Mouse (Mus musculus) kidney, embryonic 16.5 days (tissue): ENCODE measurements around the gene Camk2b. TPM values are rescaled to one million over a fixed set of nuclear protein-coding genes. Genes with fewer than 3 reads are reported as not detected.
"Not testable (repeated sequence)": the region's sequence is repeated elsewhere in the genome, so short reads cannot be mapped to it uniquely, and the experiment has no call there.

Experiments
- ATAC-seq: fragments of 200-750 bp; cut with Nextera tagmentation; 2 replicates; pipeline ENCODE4 v1.8.0; 2017; ENCODE audit warnings: moderate TSS enrichment; ENCODE audit not compliant: low FRiP score, low TSS enrichment
- H3K27ac ChIP-seq: fragments of 300-500 bp; sonication (generic); 2 replicates; pipeline ENCODE4 v1.5.1; 2014; ENCODE audit warnings: low read length
- H3K27me3 ChIP-seq: fragments of 300-500 bp; sonication (generic); 2 replicates; pipeline ENCODE4 v1.6.1; 2014; ENCODE audit warnings: low read length, control low read depth, mixed read lengths; ENCODE audit not compliant: insufficient read depth
- H3K36me3 ChIP-seq: fragments of 300-500 bp; sonication (generic); 2 replicates; pipeline ENCODE4 v1.6.1; 2014; ENCODE audit warnings: low read length, control low read depth, mixed read lengths; ENCODE audit not compliant: insufficient read depth
- H3K4me1 ChIP-seq: fragments of 300-500 bp; sonication (generic); 2 replicates; pipeline ENCODE4 v1.6.1; 2014; ENCODE audit warnings: low read length, control low read depth, mixed read lengths; ENCODE audit not compliant: insufficient read depth
- H3K4me2 ChIP-seq: fragments of 300-500 bp; sonication (generic); replicated peaks from 2 replicates; pipeline ENCODE4 v1.6.1; 2014; ENCODE audit warnings: low read depth, low read length
- H3K4me3 ChIP-seq: fragments of 300-500 bp; sonication (generic); 2 replicates; pipeline ENCODE4 v1.5.1; 2014; ENCODE audit warnings: mild to moderate bottlenecking, low read length
- H3K9ac ChIP-seq: fragments of 300-500 bp; sonication (generic); replicated peaks from 2 replicates; pipeline ENCODE4 v1.6.1; 2014; ENCODE audit warnings: low read length
- H3K9me3 ChIP-seq: fragments of 300-500 bp; sonication (generic); 2 replicates; pipeline ENCODE4 v1.6.1; 2016; ENCODE audit warnings: low read length, control low read depth
- WGBS: fragments of 180-500 bp; shearing (Covaris S2); extraction: QIAGEN DNeasy Blood & Tissue Kit; methylation state at CpG from one replicate; pipeline ENCODE4 v1.1.7; 2014; 5-methylcytosine and 5-hydroxymethylcytosine counted together
- polyA plus RNA-seq: library from polyadenylated mRNA; unstranded; fragments of >200 nt; fragmentation: Nextera tagmentation; extraction: Ambion mirVana; gene quantifications from 2 replicates; pipeline ENCODE4 v1.2.1, GENCODE M21; 2015

Camk2b gene
- 3.4 and 4.1 TPM in 2 replicates for polyA plus RNA-seq

- H3K4me2 ChIP-seq = peak within 1 kb of the TSS; percentile 91
- WGBS = 8% methylated on average over 6 of the region's 6 CpGs
- peak within 1 kb of the TSS; percentile 62 for H3K4me3 ChIP-seq
- ATAC-seq = no peak
- H3K36me3 ChIP-seq = no peaks in the 10 kb centered on the region
- H3K9me3 ChIP-seq = no peaks in the 10 kb centered on the region
- peaks cover 18% of the 10 kb centered on the region for H3K4me1 ChIP-seq
- H3K27ac ChIP-seq = no peak within 1 kb of the TSS
- H3K27me3 ChIP-seq = peaks cover 64% of the 10 kb centered on the region
- peak within 1 kb of the TSS; percentile 63 for H3K9ac ChIP-seq
Measured at GRCm38 (mm10) chr11:6066176-6066575, at the start of gene Camk2b. Camk2b (minus strand) TSS chr11:6066362.

DNA sequence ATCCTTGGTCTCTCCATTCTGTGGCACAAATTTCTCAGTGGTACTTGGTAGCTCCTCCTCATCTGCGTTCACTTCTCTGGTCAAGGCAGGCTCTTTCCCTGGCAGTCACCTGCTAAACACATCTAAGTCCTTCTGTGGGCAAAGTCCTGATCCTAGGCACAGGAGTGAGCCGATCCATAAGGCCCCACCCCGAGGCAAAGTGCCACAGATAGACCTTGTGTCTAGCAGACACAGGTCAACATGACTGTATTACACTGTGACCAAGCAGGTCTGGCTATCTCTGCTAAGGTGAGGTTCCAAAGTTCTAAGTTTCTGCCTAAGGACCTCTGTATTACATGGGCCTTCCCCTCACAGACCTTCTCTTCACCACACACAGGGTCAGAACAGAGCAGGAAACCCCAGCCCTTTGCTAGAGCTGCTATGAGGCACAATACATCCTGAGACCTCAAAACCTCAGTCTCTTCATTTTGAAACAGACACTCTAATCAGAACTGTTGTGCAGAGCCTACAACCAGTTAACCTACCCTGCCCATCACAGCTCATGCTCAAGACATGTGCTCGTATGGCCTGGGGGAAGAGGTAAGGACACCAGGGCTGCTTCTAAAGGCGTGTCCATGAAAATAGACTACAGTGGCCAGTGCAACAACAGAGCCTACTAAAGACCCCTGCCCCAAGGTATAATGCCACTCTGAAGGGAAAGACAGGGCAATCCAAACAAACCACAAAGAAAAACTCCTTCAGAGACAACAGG lies 45.7 kb upstream of the Camk2b start:
- Histone ChIP-seq H3K27ac (no peak overlapping the region), H3K36me3 (peaks cover 31% of the 10 kb centered on the region), H3K4me1 (no peaks in the 10 kb centered on the region), H3K27me3 (no peaks in the 10 kb centered on the region), H3K9ac (no peak overlapping the region), H3K9me3 (no peaks in the 10 kb centered on the region), H3K4me3 (no peak overlapping the region), H3K4me2 (no peak overlapping the region)
- WGBS = 94% methylated on average over 5 of the region's 5 CpGs
- ATAC-seq = no peak

GRCm38 (mm10) chr11:6109990-6110389 lies 43.8 kb upstream of the Camk2b start:
- Histone ChIP-seq H3K4me1 (no peaks in the 10 kb centered on the region), H3K36me3 (peaks cover 42% of the 10 kb centered on the region), H3K4me2 (no peak overlapping the region), H3K9me3 (no peaks in the 10 kb centered on the region), H3K27ac (no peak overlapping the region), H3K9ac (no peak overlapping the region), H3K27me3 (no peaks in the 10 kb centered on the region), H3K4me3 (no peak overlapping the region)
- no peak for ATAC-seq

GRCm38 (mm10) chr11:6108296-6108695 lies 42.1 kb upstream of the Camk2b start:
- ATAC-seq = no peak
- Histone ChIP-seq H3K9me3 (no peaks in the 10 kb centered on the region), H3K27ac (no peak overlapping the region), H3K4me2 (no peak overlapping the region), H3K4me3 (no peak overlapping the region), H3K9ac (no peak overlapping the region), H3K27me3 (no peaks in the 10 kb centered on the region), H3K4me1 (no peaks in the 10 kb centered on the region), H3K36me3 (peaks cover 42% of the 10 kb centered on the region)
- 95% methylated on average over 5 of the region's 5 CpGs for WGBS

DNA sequence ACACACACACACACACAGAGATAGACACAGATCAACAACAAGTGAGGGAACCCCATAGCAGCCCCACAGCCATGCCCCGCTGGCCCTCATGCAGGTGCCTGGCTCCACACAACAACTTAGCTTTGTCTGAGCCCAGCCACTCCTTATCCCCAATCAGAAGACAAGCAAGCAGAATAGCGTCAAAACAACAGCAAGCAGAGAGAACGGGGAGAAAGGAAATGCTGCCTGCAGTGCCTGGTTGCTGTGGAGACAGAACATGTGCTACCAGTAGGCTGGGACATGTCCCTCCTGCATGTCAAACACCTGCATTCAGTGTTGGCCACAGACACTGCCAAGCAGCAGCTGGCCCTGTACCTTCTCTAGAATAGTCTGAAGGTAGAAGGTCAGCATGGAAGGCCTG lies 41.6 kb upstream of the Camk2b start:
- ATAC-seq = no peak
- Histone ChIP-seq H3K4me1 (no peaks in the 10 kb centered on the region), H3K9me3 (no peaks in the 10 kb centered on the region), H3K27ac (no peak overlapping the region), H3K9ac (no peak overlapping the region), H3K4me2 (no peak overlapping the region), H3K36me3 (peaks cover 37% of the 10 kb centered on the region), H3K27me3 (no peaks in the 10 kb centered on the region), H3K4me3 (no peak overlapping the region)
- 86% methylated on average over 3 of the region's 3 CpGs for WGBS

GRCm38 (mm10) chr11:6104734-6105133 lies 38.6 kb upstream of the Camk2b start:
- H3K27me3 ChIP-seq = no peaks in the 10 kb centered on the region
- no peaks in the 10 kb centered on the region for H3K9me3 ChIP-seq
- ATAC-seq = no peak
- 91% methylated on average over 5 of the region's 5 CpGs for WGBS
- no peak overlapping the region for H3K27ac ChIP-seq
- H3K4me1 ChIP-seq = no peaks in the 10 kb centered on the region
- H3K4me3 ChIP-seq = no peak overlapping the region
- no peak overlapping the region for H3K4me2 ChIP-seq
- H3K36me3 ChIP-seq = peaks cover 27% of the 10 kb centered on the region
- H3K9ac ChIP-seq = no peak overlapping the region

DNA sequence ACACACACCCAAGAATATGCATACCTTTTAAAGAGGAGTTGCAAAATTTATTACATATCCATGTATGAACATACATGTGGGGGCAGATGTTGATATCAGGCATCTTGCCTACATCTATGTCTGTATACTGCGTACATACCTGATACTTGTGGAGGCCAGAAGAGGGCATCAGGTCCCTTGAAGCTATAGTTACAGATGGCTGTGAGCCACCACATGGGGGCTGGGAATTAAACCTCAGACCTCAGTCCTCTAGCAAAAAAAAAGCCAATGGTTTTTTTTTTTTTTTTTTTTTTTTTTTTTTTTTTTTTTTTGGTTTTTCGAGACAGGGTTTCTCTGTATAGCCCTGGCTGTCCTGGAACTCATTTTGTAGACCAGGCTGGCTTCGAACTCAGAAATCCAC lies 30.5 kb upstream of the Camk2b start:
- H3K4me3 ChIP-seq, H3K9ac ChIP-seq, H3K4me2 ChIP-seq, H3K27ac ChIP-seq, H3K4me1 ChIP-seq, H3K27me3 ChIP-seq, H3K9me3 ChIP-seq, ATAC-seq, H3K36me3 ChIP-seq: not testable (repeated sequence)
- WGBS = 98% methylated on average over 2 of the region's 3 CpGs

GRCm38 (mm10) chr11:6086991-6087390 lies 20.8 kb upstream of the Camk2b start:
- Histone ChIP-seq H3K9me3 (no peaks in the 10 kb centered on the region), H3K4me1 (peaks cover 4% of the 10 kb centered on the region; the same call in 1 of the 2 replicates), H3K4me2 (no peak overlapping the region), H3K4me3 (no peak overlapping the region), H3K27me3 (no peaks in the 10 kb centered on the region), H3K27ac (no peak overlapping the region), H3K9ac (no peak overlapping the region; the same call in 1 of the 2 replicates), H3K36me3 (no peaks in the 10 kb centered on the region)
- WGBS = 56% methylated on average over 4 of the region's 4 CpGs
- no peak for ATAC-seq

GRCm38 (mm10) chr11:6078737-6079136 lies 12.6 kb upstream of the Camk2b start:
- ATAC-seq = no peak
- no peaks in the 10 kb centered on the region for H3K36me3 ChIP-seq
- no peaks in the 10 kb centered on the region for H3K4me1 ChIP-seq
- no peak overlapping the region for H3K27ac ChIP-seq
- no peaks in the 10 kb centered on the region for H3K27me3 ChIP-seq
- H3K9ac ChIP-seq = no peak overlapping the region
- H3K4me2 ChIP-seq = no peak overlapping the region
- WGBS = 90% methylated on average over 2 of the region's 2 CpGs
- no peak overlapping the region for H3K4me3 ChIP-seq
- H3K9me3 ChIP-seq = no peaks in the 10 kb centered on the region

- Histone ChIP-seq H3K9ac (no peak overlapping the region), H3K4me2 (no peak overlapping the region), H3K4me3 (no peak overlapping the region), H3K36me3 (no peaks in the 10 kb centered on the region), H3K4me1 (no peaks in the 10 kb centered on the region), H3K27me3 (no peaks in the 10 kb centered on the region), H3K9me3 (no peaks in the 10 kb centered on the region), H3K27ac (no peak overlapping the region)
- ATAC-seq = no peak
- 72% methylated on average over 8 of the region's 8 CpGs for WGBS
Measured at GRCm38 (mm10) chr11:6075618-6076066, 9.5 kb upstream of the Camk2b start.
